Mouse (Mus musculus) kidney, adult 2 months (tissue): ENCODE data around the gene Gm5475. TPM values are rescaled to one million over a fixed set of nuclear protein-coding genes. Genes with fewer than 3 reads are reported as not detected.

Experiments used
- DNase-seq: peaks from one replicate; pipeline ENCODE4 v3.0.0; 2021
- H3K27ac ChIP-seq: fragments of 200-500 bp; 2 replicates; pipeline ENCODE4 v1.5.1; 2012; ENCODE audit warnings: low read depth, low read length, control low read depth, inconsistent platforms; ENCODE audit not compliant: insufficient read depth
- H3K27me3 ChIP-seq: fragments of 200-500 bp; replicated peaks from 2 replicates; pipeline ENCODE4 v1.6.1; 2012; ENCODE audit warnings: mild to moderate bottlenecking, moderate library complexity, low read length, inconsistent platforms; ENCODE audit not compliant: control insufficient read depth, insufficient read depth
- H3K36me3 ChIP-seq: fragments of 200-500 bp; 2 replicates; pipeline ENCODE4 v1.6.1; 2012; ENCODE audit warnings: mild to moderate bottlenecking, moderate library complexity, low read length, inconsistent platforms; ENCODE audit not compliant: control insufficient read depth, insufficient read depth
- H3K4me1 ChIP-seq: fragments of 200-500 bp; 2 replicates; pipeline ENCODE4 v1.6.1; 2011; ENCODE audit warnings: low read length; ENCODE audit not compliant: control insufficient read depth, insufficient read depth
- H3K4me3 ChIP-seq: fragments of 200-500 bp; 2 replicates; pipeline ENCODE4 v1.5.1; 2011; ENCODE audit warnings: mild to moderate bottlenecking, low read depth, low read length, control low read depth; ENCODE audit not compliant: insufficient read depth
- CTCF ChIP-seq: fragments of 200-500 bp; conservative IDR thresholded peaks from 2 replicates; pipeline ENCODE4 v1.5.1; 2011; ENCODE audit warnings: low read depth, mild to moderate bottlenecking, control low read depth, low read length, moderate library complexity, mixed read lengths; ENCODE audit not compliant: insufficient read depth, insufficient read length
- POLR2A ChIP-seq: fragments of 200-500 bp; IDR thresholded peaks from one replicate; pipeline ENCODE4 v1.6.1; 2011; ENCODE audit warnings: low read depth, low read length, control low read depth
- WGBS: fragments of 180-500 bp; shearing (Covaris S2); methylation state at CpG from one replicate; pipeline ENCODE4 v1.1.7; 2018; 5-methylcytosine and 5-hydroxymethylcytosine counted together
- polyA plus RNA-seq: library from polyadenylated mRNA; depleted of rRNA; stranded (reverse); fragments of >200 nt; gene quantifications from 2 replicates; pipeline ENCODE4 v1.2.3, GENCODE M21; 2012

Gene Gm5475
- polyA plus RNA-seq, 1 experiment: 1.2 TPM

- H3K36me3 ChIP-seq: no peaks in the 10 kb centered on the region; the same call in 1 of the 2 replicates
These were observed 19.6 kb upstream of the Gm5475 start for GRCm38 (mm10) chr15:100402347-100402746.

GRCm38 (mm10) chr15:100402798-100403197 lies 19.1 kb upstream of the Gm5475 start:
- H3K27ac ChIP-seq: peak overlapping the region; percentile 72
- no peak for DNase-seq
- peak overlapping the region; percentile 19 for H3K4me3 ChIP-seq
- no peaks in the 10 kb centered on the region; the same call in 1 of the 2 replicates for H3K36me3 ChIP-seq
- peaks cover 29% of the 10 kb centered on the region for H3K4me1 ChIP-seq
- 58% methylated on average over 4 of the region's 4 CpGs for WGBS
- TF ChIP-seq CTCF: no peak
- no peak for TF ChIP-seq POLR2A
- no peaks in the 10 kb centered on the region for H3K27me3 ChIP-seq

More at GRCm38 (mm10) chr15:100402347-100402746, 19.6 kb upstream of the Gm5475 start:
- DNase-seq: no peak
- TF ChIP-seq POLR2A (no peak), CTCF (no peak)
- 66% methylated on average over 14 of the region's 14 CpGs for WGBS
- Histone ChIP-seq H3K4me3 (peak overlapping the region; percentile 19), H3K27ac (peak overlapping the region; percentile 72), H3K27me3 (no peaks in the 10 kb centered on the region), H3K4me1 (peaks cover 29% of the 10 kb centered on the region)

GRCm38 (mm10) chr15:100403318-100404000 lies 18.5 kb upstream of the Gm5475 start:
- Histone ChIP-seq H3K36me3 (no peaks in the 10 kb centered on the region; the same call in 1 of the 2 replicates), H3K4me3 (peak overlapping the region; percentile 19; the same call in 1 of the 2 replicates), H3K27ac (peak overlapping the region; percentile 72)

GRCm38 (mm10) chr15:100406088-100406487 lies 15.9 kb upstream of the Gm5475 start:
- Histone ChIP-seq H3K4me1 (peaks cover 31% of the 10 kb centered on the region), H3K4me3 (no peak overlapping the region), H3K27ac (no peak overlapping the region), H3K27me3 (no peaks in the 10 kb centered on the region), H3K36me3 (no peaks in the 10 kb centered on the region; the same call in 1 of the 2 replicates)
- peak; percentile 55 for DNase-seq
- TF ChIP-seq CTCF (no peak), POLR2A (no peak)
- WGBS: 28% methylated on average over 5 of the region's 5 CpGs

More at GRCm38 (mm10) chr15:100403318-100404000, 18.5 kb upstream of the Gm5475 start:
- H3K27me3 ChIP-seq: no peaks in the 10 kb centered on the region
- 60% methylated on average over 16 of the region's 16 CpGs for whole genome bisulfite sequencing
- peaks cover 29% of the 10 kb centered on the region for H3K4me1 ChIP-seq
- peak; percentile 93 for DNase-seq
- TF ChIP-seq CTCF: no peak
- TF ChIP-seq POLR2A: no peak

- peak overlapping the region; percentile 87 for H3K27ac ChIP-seq
These were observed 10.9 kb upstream of the Gm5475 start for GRCm38 (mm10) chr15:100410918-100411672.

GRCm38 (mm10) chr15:100411731-100412130 lies 10.2 kb upstream of the Gm5475 start:
- Histone ChIP-seq H3K4me1 (peaks cover 48% of the 10 kb centered on the region), H3K4me3 (no peak overlapping the region), H3K27me3 (no peaks in the 10 kb centered on the region), H3K27ac (peak overlapping the region; percentile 87), H3K36me3 (no peaks in the 10 kb centered on the region; the same call in 1 of the 2 replicates)
- peak; percentile 61 for DNase-seq
- TF ChIP-seq POLR2A: no peak
- TF ChIP-seq CTCF: no peak
- WGBS: 53% methylated on average over 5 of the region's 5 CpGs

More at GRCm38 (mm10) chr15:100410918-100411672, 10.9 kb upstream of the Gm5475 start:
- H3K4me3 ChIP-seq: no peak overlapping the region
- no peaks in the 10 kb centered on the region for H3K27me3 ChIP-seq
- 27% methylated on average over 14 of the region's 14 CpGs for WGBS
- peak; percentile 95 for DNase-seq
- H3K4me1 ChIP-seq: peaks cover 48% of the 10 kb centered on the region
- H3K36me3 ChIP-seq: no peaks in the 10 kb centered on the region; the same call in 1 of the 2 replicates
- TF ChIP-seq POLR2A: no peak
- no peak for TF ChIP-seq CTCF

GRCm38 (mm10) chr15:100413306-100413705 lies 8.6 kb upstream of the Gm5475 start:
- peaks cover 59% of the 10 kb centered on the region for H3K4me1 ChIP-seq

More at GRCm38 (mm10) chr15:100413306-100413705, 8.6 kb upstream of the Gm5475 start:
- no peak for TF ChIP-seq CTCF
- TF ChIP-seq POLR2A: no peak
- 43% methylated on average over 4 of the region's 5 CpGs for WGBS
- Histone ChIP-seq H3K27me3 (no peaks in the 10 kb centered on the region), H3K4me3 (no peak overlapping the region), H3K27ac (peak overlapping the region; percentile 87), H3K36me3 (no peaks in the 10 kb centered on the region; the same call in 1 of the 2 replicates)
- peak; percentile 80 for DNase-seq
